Mouse (Mus musculus): ENCODE measurements around the gene Disp1. TPM values are rescaled to one million over a fixed set of nuclear protein-coding genes. Genes with fewer than 3 reads are reported as not detected.

The Disp1 gene
- polyA plus RNA-seq, 1 experiment from 2014 or later, result 9.6 TPM

GRCm38 (mm10) chr1:183232985-183233678 is 11.8 kb upstream of the Disp1 start:
- Histone ChIP-seq H3K27me3 (replicated peaks) (no peaks in the 10 kb centered on the region), H3K9me3 (no peaks in the 10 kb centered on the region), H3K36me3 (replicated peaks) (no peaks in the 10 kb centered on the region), H3K4me1 (no peaks in the 10 kb centered on the region), H3K4me3 (no peak overlapping the region), H3K27ac (no peak overlapping the region), H3K4me2 (no peak overlapping the region), H3K9ac (no peak overlapping the region)
- 80% methylated on average over 7 of the region's 7 CpGs for WGBS
- ATAC-seq (replicated peaks), result no peak

GRCm38 (mm10) chr1:183227469-183227868 is 6.1 kb upstream of the Disp1 start:
- no peak for ATAC-seq (replicated peaks)
- H3K4me3 ChIP-seq, result no peak overlapping the region
- H3K27me3 ChIP-seq (replicated peaks), result no peaks in the 10 kb centered on the region
- H3K4me1 ChIP-seq, result no peaks in the 10 kb centered on the region
- H3K4me2 ChIP-seq, result no peak overlapping the region
- no peaks in the 10 kb centered on the region for H3K9me3 ChIP-seq
- H3K9ac ChIP-seq, result no peak overlapping the region
- no peak overlapping the region for H3K27ac ChIP-seq
- no peaks in the 10 kb centered on the region for H3K36me3 ChIP-seq (replicated peaks)
- 82% methylated on average over 7 of the region's 7 CpGs for WGBS

- Histone ChIP-seq H3K27ac (no peak overlapping the region), H3K36me3 (replicated peaks) (no peaks in the 10 kb centered on the region), H3K4me2 (no peak overlapping the region), H3K27me3 (replicated peaks) (no peaks in the 10 kb centered on the region), H3K4me3 (no peak overlapping the region), H3K9me3 (no peaks in the 10 kb centered on the region), H3K4me1 (peaks cover 16% of the 10 kb centered on the region), H3K9ac (no peak overlapping the region)
- 93% methylated on average over 6 of the region's 6 CpGs for WGBS
- no peak for ATAC-seq (replicated peaks)
Measured at GRCm38 (mm10) chr1:183219021-183219420, 2.3 kb downstream of the Disp1 start.

DNA sequence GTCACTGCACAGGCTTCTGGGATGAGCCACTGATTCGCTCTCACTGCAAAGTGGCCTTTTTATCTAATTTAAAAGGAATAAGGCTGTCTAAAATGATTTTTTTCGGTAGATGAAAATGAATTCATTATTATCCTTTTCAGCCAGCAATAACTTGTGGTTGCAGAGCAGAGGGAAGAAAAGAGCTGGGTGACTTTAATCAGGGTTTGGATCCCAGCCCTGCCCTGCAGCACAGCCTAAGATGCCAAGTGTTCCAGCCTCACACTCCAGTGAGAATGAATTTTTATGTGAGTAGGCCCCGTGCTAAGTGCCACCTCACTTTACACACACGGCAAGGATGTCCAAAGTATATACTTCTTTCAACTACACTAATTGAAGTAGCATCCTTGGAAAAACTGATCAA is 4.6 kb downstream of the Disp1 start:
- Histone ChIP-seq H3K9me3 (no peaks in the 10 kb centered on the region), H3K4me3 (no peak overlapping the region), H3K36me3 (replicated peaks) (no peaks in the 10 kb centered on the region), H3K4me1 (peaks cover 23% of the 10 kb centered on the region), H3K27ac (no peak overlapping the region), H3K9ac (no peak overlapping the region), H3K4me2 (no peak overlapping the region), H3K27me3 (replicated peaks) (no peaks in the 10 kb centered on the region)
- 69% methylated on average over 4 of the region's 4 CpGs for WGBS
- no peak for ATAC-seq (replicated peaks)

DNA sequence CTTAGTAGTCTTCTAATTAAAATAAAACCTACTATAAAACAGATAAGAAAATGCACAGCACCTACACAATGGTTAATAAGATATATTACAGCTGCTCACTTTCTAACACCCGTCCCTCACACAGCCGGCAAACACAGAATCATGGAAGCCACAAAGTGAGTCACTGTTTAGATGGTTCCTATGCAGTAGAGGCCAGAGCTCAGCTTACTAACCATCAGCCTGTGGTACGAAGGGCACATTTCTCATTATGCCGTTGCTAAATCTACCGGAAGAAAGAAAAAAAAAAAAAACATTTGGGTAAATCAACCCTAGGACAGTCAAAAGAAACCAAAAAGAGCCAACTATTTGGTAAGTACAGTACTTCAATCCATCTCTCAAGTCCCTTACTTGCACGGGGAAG is 5.6 kb downstream of the Disp1 start:
- Histone ChIP-seq H3K4me2 (no peak overlapping the region), H3K4me3 (no peak overlapping the region), H3K4me1 (peaks cover 19% of the 10 kb centered on the region), H3K36me3 (replicated peaks) (no peaks in the 10 kb centered on the region), H3K9me3 (no peaks in the 10 kb centered on the region), H3K9ac (no peak overlapping the region), H3K27ac (no peak overlapping the region), H3K27me3 (replicated peaks) (no peaks in the 10 kb centered on the region)
- 95% methylated on average over 6 of the region's 6 CpGs for WGBS
- ATAC-seq (replicated peaks), result no peak

DNA sequence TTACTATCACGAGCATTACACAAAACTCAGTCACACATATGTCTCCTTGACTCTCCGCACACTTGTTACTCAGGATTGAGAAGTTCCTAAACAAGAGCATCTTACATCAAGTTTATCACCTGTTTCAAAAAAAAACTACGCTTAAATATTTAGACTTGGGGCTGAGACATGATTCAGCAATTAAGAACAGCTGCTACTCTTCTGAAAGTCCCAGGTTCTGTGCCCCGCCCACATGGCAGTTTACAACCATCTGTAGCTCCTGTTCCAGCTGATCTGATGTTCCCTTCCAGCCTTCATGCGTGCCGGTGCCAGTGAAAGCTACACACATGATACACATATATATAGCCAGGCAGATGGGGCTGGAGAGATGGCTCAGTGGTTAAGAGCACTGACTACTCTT is 7.5 kb downstream of the Disp1 start:
- Histone ChIP-seq H3K36me3 (replicated peaks) (no peaks in the 10 kb centered on the region), H3K4me1 (peaks cover 10% of the 10 kb centered on the region; the same call in 1 of the 2 replicates), H3K27me3 (replicated peaks) (no peaks in the 10 kb centered on the region), H3K4me3 (no peak overlapping the region), H3K9me3 (no peaks in the 10 kb centered on the region), H3K9ac (no peak overlapping the region), H3K4me2 (no peak overlapping the region), H3K27ac (no peak overlapping the region)
- ATAC-seq (replicated peaks), result no peak
- 93% methylated on average over 6 of the region's 6 CpGs for WGBS

GRCm38 (mm10) chr1:183212757-183213211 is 8.5 kb downstream of the Disp1 start:
- Histone ChIP-seq H3K4me3 (no peak overlapping the region), H3K4me2 (no peak overlapping the region), H3K9me3 (no peaks in the 10 kb centered on the region), H3K36me3 (replicated peaks) (no peaks in the 10 kb centered on the region), H3K4me1 (peaks cover 10% of the 10 kb centered on the region; the same call in 1 of the 2 replicates), H3K27ac (no peak overlapping the region), H3K27me3 (replicated peaks) (no peaks in the 10 kb centered on the region), H3K9ac (no peak overlapping the region)
- no peak for ATAC-seq (replicated peaks)
- WGBS, result 66% methylated on average over 6 of the region's 6 CpGs

DNA sequence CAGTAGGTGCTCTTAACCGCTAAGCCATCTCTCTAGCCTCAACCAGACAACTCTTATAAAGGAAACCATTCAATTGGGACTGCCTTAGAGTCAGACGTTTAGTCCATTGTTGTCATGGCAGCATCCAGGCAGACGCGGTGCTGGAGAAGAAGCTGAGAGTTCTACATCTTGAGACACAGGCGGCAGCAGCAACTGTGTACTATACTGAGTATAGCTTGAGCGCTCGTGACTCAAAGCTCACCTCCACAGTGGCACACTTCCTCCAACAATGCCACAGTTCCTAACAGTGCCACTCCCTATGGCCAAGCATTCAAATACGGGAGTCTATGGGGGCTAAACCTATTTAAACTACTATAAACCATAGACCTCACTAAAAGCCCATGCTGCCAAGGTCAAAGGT is 11.2 kb downstream of the Disp1 start:
- Histone ChIP-seq H3K9me3 (no peaks in the 10 kb centered on the region), H3K36me3 (replicated peaks) (no peaks in the 10 kb centered on the region), H3K27ac (no peak overlapping the region), H3K27me3 (replicated peaks) (no peaks in the 10 kb centered on the region), H3K4me2 (no peak overlapping the region), H3K9ac (no peak overlapping the region), H3K4me1 (0 out of 2 replicates have a peak, but pooled peaks cover 8% of the 10 kb centered on the region), H3K4me3 (no peak overlapping the region)
- ATAC-seq (replicated peaks), result no peak
- WGBS, result 87% methylated on average over 8 of the region's 8 CpGs

DNA sequence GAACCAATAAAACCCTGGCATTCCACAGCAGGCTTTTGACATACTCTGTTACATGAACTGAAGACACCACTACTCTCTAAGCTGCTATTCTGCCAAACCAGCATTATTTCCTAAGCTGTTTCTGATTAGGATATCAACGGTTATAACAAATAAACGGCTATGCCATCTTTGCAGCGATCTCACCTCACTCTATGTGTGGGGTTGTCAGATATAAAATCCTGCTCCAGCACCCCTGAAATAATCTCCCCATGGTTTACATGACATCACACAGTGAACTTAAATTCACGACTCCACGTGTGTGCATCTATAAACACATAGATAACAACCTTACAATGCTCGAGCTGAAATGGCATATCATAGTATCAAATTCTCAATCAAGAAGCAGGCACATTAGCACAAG is 13.7 kb downstream of the Disp1 start:
- ATAC-seq (replicated peaks), result no peak
- H3K27ac ChIP-seq, result no peak overlapping the region
- no peak overlapping the region for H3K9ac ChIP-seq
- H3K27me3 ChIP-seq (replicated peaks), result no peaks in the 10 kb centered on the region
- 0 out of 2 replicates have a peak, but pooled peaks cover 4% of the 10 kb centered on the region for H3K4me1 ChIP-seq
- WGBS, result 91% methylated on average over 6 of the region's 6 CpGs
- H3K36me3 ChIP-seq (replicated peaks), result no peaks in the 10 kb centered on the region
- no peak overlapping the region for H3K4me2 ChIP-seq
- no peak overlapping the region for H3K4me3 ChIP-seq
- no peaks in the 10 kb centered on the region for H3K9me3 ChIP-seq

- 88% methylated on average over 3 of the region's 3 CpGs for WGBS
- Histone ChIP-seq H3K4me2 (no peak overlapping the region), H3K4me3 (no peak overlapping the region), H3K9ac (no peak overlapping the region), H3K27me3 (replicated peaks) (no peaks in the 10 kb centered on the region), H3K9me3 (no peaks in the 10 kb centered on the region), H3K27ac (no peak overlapping the region), H3K36me3 (replicated peaks) (no peaks in the 10 kb centered on the region), H3K4me1 (0 out of 2 replicates have a peak, but pooled peaks cover 3% of the 10 kb centered on the region)
- ATAC-seq (replicated peaks), result no peak
Measured at GRCm38 (mm10) chr1:183207141-183207540, 14.2 kb downstream of the Disp1 start.

GRCm38 (mm10) chr1:183200926-183201325 is 20.4 kb downstream of the Disp1 start:
- WGBS, result 90% methylated on average over 5 of the region's 5 CpGs
- Histone ChIP-seq H3K4me1 (no peaks in the 10 kb centered on the region), H3K9me3 (no peaks in the 10 kb centered on the region), H3K36me3 (replicated peaks) (no peaks in the 10 kb centered on the region), H3K9ac (no peak overlapping the region), H3K27ac (no peak overlapping the region), H3K4me2 (no peak overlapping the region), H3K4me3 (no peak overlapping the region), H3K27me3 (replicated peaks) (no peaks in the 10 kb centered on the region)
- ATAC-seq (replicated peaks), result no peak

DNA sequence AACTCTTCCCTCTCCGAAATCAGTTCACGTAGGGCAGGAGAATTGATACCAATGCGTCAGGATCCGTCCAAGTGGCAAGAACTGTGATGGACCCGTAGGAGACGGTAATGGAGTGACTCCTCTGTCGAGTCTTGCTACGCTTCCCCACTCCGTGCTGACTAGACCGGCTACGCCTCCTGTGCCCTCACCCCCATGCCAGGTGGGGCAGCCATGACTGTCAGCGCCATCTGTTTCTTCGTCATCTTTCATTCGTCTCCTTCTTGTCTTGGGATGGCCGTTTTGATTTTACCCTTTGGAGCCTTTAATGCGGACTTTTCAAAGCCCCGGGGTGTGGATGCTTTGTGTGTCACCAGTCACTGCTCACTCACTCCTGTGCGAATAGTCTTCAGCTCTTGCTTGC is 26.6 kb downstream of the Disp1 start:
- Histone ChIP-seq H3K9me3 (no peaks in the 10 kb centered on the region), H3K36me3 (replicated peaks) (no peaks in the 10 kb centered on the region), H3K4me3 (no peak overlapping the region), H3K9ac (no peak overlapping the region), H3K27ac (no peak overlapping the region), H3K4me2 (no peak overlapping the region), H3K4me1 (peaks cover 11% of the 10 kb centered on the region), H3K27me3 (replicated peaks) (no peaks in the 10 kb centered on the region)
- ATAC-seq (replicated peaks), result no peak
- WGBS, result 89% methylated on average over 18 of the region's 18 CpGs

DNA sequence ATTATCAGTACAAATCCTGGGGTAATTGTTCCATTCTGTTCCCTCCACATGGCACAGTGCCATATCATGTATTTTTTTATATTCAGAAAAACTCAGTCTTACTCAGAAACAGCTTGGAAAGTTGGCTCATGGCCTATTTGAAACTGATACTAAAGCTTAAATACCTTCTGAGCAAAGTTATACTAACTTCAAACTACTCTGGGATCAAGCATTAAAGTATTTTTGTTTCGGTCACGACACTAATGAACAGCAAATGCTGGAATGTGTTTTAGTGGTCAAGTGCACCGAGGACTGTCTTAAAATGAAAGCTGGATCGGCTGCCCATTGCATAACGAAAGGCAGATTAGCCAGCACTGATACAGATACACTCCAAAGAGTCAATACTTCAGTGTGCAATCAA is 27.2 kb downstream of the Disp1 start:
- no peak overlapping the region for H3K9ac ChIP-seq
- H3K9me3 ChIP-seq, result no peaks in the 10 kb centered on the region
- H3K4me3 ChIP-seq, result no peak overlapping the region

More for the DNA sequence above, 27.2 kb downstream of the Disp1 start:
- ATAC-seq (replicated peaks), result no peak
- 72% methylated on average over 5 of the region's 5 CpGs for WGBS
- Histone ChIP-seq H3K36me3 (replicated peaks) (no peaks in the 10 kb centered on the region), H3K27me3 (replicated peaks) (no peaks in the 10 kb centered on the region), H3K27ac (no peak overlapping the region), H3K4me2 (no peak overlapping the region), H3K4me1 (peaks cover 16% of the 10 kb centered on the region)
